In genomic region chr7:97407145-97407544, GRCm38 (mm10) we compare ENCODE assay signal across 25 mouse cellular contexts. TPM values are rescaled to one million over a fixed set of nuclear protein-coding genes. Genes with fewer than 3 reads are reported as not detected.
DNase-seq lines count a peak whose midpoint lies in the region; ATAC-seq and TF ChIP-seq lines count a peak whose summit lies in the region.
"Had no signal": no experiment of that assay in that cellular context is flagged by ENCODE, and none has a peak within 500 bp of the region (broad histone marks: within the 10 kb centered on the region; RNA-seq: fewer than 3 reads in every experiment).

No protein-coding gene starts in this region.

- no peaks in the 10 kb centered on the region for H3K4me1 ChIP-seq in embryonic facial prominence, embryonic 14.5 days (ENCODE audit: control insufficient read depth, insufficient read depth, low read length)
- no peaks in the 10 kb centered on the region for H3K4me1 ChIP-seq in embryonic facial prominence, embryonic 10.5 days
- no peaks in the 10 kb centered on the region for H3K4me1 ChIP-seq in lung, embryonic 14.5 days (ENCODE audit: insufficient read depth)
- H3K4me1 ChIP-seq in intestine, embryonic 16.5 days (ENCODE audit: control insufficient read depth, insufficient read depth, low read length): no peaks in the 10 kb centered on the region
- H3K4me1 ChIP-seq in stomach, embryonic 16.5 days (ENCODE audit: control insufficient read depth, insufficient read depth, low read length): 0 out of 2 replicates have a peak, but pooled peaks cover 8% of the 10 kb centered on the region
- H3K4me1 ChIP-seq: embryonic facial prominence, embryonic 12.5 days; hindbrain, embryonic 10.5 days had no signal

- 0 out of 2 replicates have a peak, but pooled peaks cover 4% of the 10 kb centered on the region for H3K9me3 ChIP-seq in embryonic facial prominence, embryonic 14.5 days (ENCODE audit: control insufficient read depth, low read length)
- H3K9me3 ChIP-seq in embryonic facial prominence, embryonic 10.5 days: peaks cover 7% of the 10 kb centered on the region
- H3K9me3 ChIP-seq in lung, embryonic 14.5 days (ENCODE audit: low read depth, low read length): no peaks in the 10 kb centered on the region
- no peaks in the 10 kb centered on the region for H3K9me3 ChIP-seq in intestine, embryonic 16.5 days (ENCODE audit: control insufficient read depth, low read length)
- no peaks in the 10 kb centered on the region; the same call in 1 of the 2 replicates for H3K9me3 ChIP-seq in stomach, embryonic 16.5 days (replicated peaks; ENCODE audit: control insufficient read depth, low read length)
- H3K9me3 ChIP-seq: heart, embryonic 15.5 days had no signal

- no peak overlapping the region for H3K4me3 ChIP-seq in embryonic facial prominence, embryonic 14.5 days (ENCODE audit: low read depth, low read length)
- H3K4me3 ChIP-seq in embryonic facial prominence, embryonic 10.5 days: no peak overlapping the region
- no peak overlapping the region for H3K4me3 ChIP-seq in lung, embryonic 14.5 days (ENCODE audit: low read depth, low read length)
- H3K4me3 ChIP-seq in intestine, embryonic 16.5 days (ENCODE audit: low read length): no peak overlapping the region
- H3K4me3 ChIP-seq in stomach, embryonic 16.5 days (replicated peaks; ENCODE audit: low read length): no peak overlapping the region
- no peak overlapping the region for H3K4me3 ChIP-seq in layer of hippocampus, adult 2 months
- H3K4me3 ChIP-seq: embryonic facial prominence, embryonic 12.5 days; forebrain, embryonic 12.5 days; heart, adult 2 months; heart, embryonic 15.5 days; hindbrain, embryonic 10.5 days had no signal

- no peak for TF ChIP-seq CTCF in lung, embryonic 14.5 days (IDR thresholded peaks at IDR 0.05; ENCODE audit: low read depth)
- TF ChIP-seq CTCF in layer of hippocampus, adult 2 months (conservative IDR thresholded peaks at IDR 0.05): no peak

- WGBS in embryonic facial prominence, embryonic 14.5 days: 82% methylated on average over 10 of the region's 10 CpGs
- 91% methylated on average over 10 of the region's 10 CpGs for WGBS in embryonic facial prominence, embryonic 10.5 days
- 56% methylated on average over 10 of the region's 10 CpGs for WGBS in lung, embryonic 14.5 days
- WGBS in intestine, embryonic 16.5 days: 64% methylated on average over 10 of the region's 10 CpGs
- WGBS in stomach, embryonic 16.5 days: 57% methylated on average over 10 of the region's 10 CpGs

- no peak overlapping the region for H3K4me2 ChIP-seq in embryonic facial prominence, embryonic 14.5 days (ENCODE audit: low read depth, low read length)
- H3K4me2 ChIP-seq in lung, embryonic 14.5 days: no peak overlapping the region
- no peak overlapping the region for H3K4me2 ChIP-seq in intestine, embryonic 16.5 days (ENCODE audit: low read depth, low read length)
- H3K4me2 ChIP-seq in stomach, embryonic 16.5 days (ENCODE audit: low read depth, low read length): no peak overlapping the region
- H3K4me2 ChIP-seq: embryonic facial prominence, embryonic 12.5 days; forebrain, embryonic 12.5 days; heart, embryonic 11.5 days; heart, embryonic 15.5 days had no signal

- no peak overlapping the region for H3K27ac ChIP-seq in embryonic facial prominence, embryonic 14.5 days (replicated peaks; ENCODE audit: low read depth, low read length)
- no peak overlapping the region for H3K27ac ChIP-seq in embryonic facial prominence, embryonic 10.5 days (replicated peaks)
- no peak overlapping the region for H3K27ac ChIP-seq in lung, embryonic 14.5 days (ENCODE audit: low read depth)
- H3K27ac ChIP-seq in intestine, embryonic 16.5 days (ENCODE audit: low read length): no peak overlapping the region
- H3K27ac ChIP-seq in stomach, embryonic 16.5 days (ENCODE audit: low read length): peak overlapping the region; percentile 42; the same call in 1 of the 2 replicates
- H3K27ac ChIP-seq in layer of hippocampus, adult 2 months: no peak overlapping the region
- H3K27ac ChIP-seq: embryonic facial prominence, embryonic 12.5 days; forebrain, embryonic 12.5 days; heart, adult 2 months; heart, embryonic 15.5 days; hindbrain, embryonic 10.5 days had no signal

- H3K36me3 ChIP-seq in embryonic facial prominence, embryonic 14.5 days (ENCODE audit: control insufficient read depth, insufficient read depth, low read length): peaks cover 45% of the 10 kb centered on the region
- H3K36me3 ChIP-seq in embryonic facial prominence, embryonic 10.5 days (replicated peaks): peaks cover 83% of the 10 kb centered on the region
- peaks cover 37% of the 10 kb centered on the region for H3K36me3 ChIP-seq in lung, embryonic 14.5 days (ENCODE audit: insufficient read depth)
- peaks cover 22% of the 10 kb centered on the region for H3K36me3 ChIP-seq in intestine, embryonic 16.5 days (ENCODE audit: control insufficient read depth, insufficient read depth, low read length)
- H3K36me3 ChIP-seq in stomach, embryonic 16.5 days (ENCODE audit: control insufficient read depth, insufficient read depth, low read length): peaks cover 25% of the 10 kb centered on the region

- H3K27me3 ChIP-seq in embryonic facial prominence, embryonic 14.5 days (replicated peaks; ENCODE audit: control insufficient read depth, insufficient read depth, low read length): no peaks in the 10 kb centered on the region
- no peaks in the 10 kb centered on the region for H3K27me3 ChIP-seq in embryonic facial prominence, embryonic 10.5 days (replicated peaks; ENCODE audit: low read depth, poor library complexity, severe bottlenecking)
- no peaks in the 10 kb centered on the region for H3K27me3 ChIP-seq in lung, embryonic 14.5 days (ENCODE audit: insufficient read depth, low read length)
- no peaks in the 10 kb centered on the region for H3K27me3 ChIP-seq in intestine, embryonic 16.5 days (replicated peaks; ENCODE audit: control insufficient read depth, insufficient read depth, low read length)
- no peaks in the 10 kb centered on the region for H3K27me3 ChIP-seq in stomach, embryonic 16.5 days (ENCODE audit: control insufficient read depth, insufficient read depth, low read length)
- H3K27me3 ChIP-seq: embryonic facial prominence, embryonic 12.5 days; forebrain, embryonic 12.5 days; heart, embryonic 15.5 days had no signal

- ATAC-seq in embryonic facial prominence, embryonic 14.5 days (ENCODE audit: low read depth): peak; percentile 45
- ATAC-seq in lung, embryonic 14.5 days (ENCODE audit: insufficient read depth): peak; percentile 86
- ATAC-seq in intestine, embryonic 16.5 days: peak; percentile 49
- ATAC-seq in stomach, embryonic 16.5 days (ENCODE audit: insufficient read depth, low FRiP score): peak; percentile 53; the same call in 1 of the 2 replicates
- ATAC-seq: CD4-positive, CD25-positive, alpha-beta regulatory T cell, adult 4 months; forebrain, embryonic 16.5 days had no signal

- H3K9ac ChIP-seq in embryonic facial prominence, embryonic 14.5 days (ENCODE audit: low read depth, low read length): no peak overlapping the region
- H3K9ac ChIP-seq in lung, embryonic 14.5 days: no peak overlapping the region; the same call in 1 of the 2 replicates
- no peak overlapping the region for H3K9ac ChIP-seq in intestine, embryonic 16.5 days (ENCODE audit: low read depth, low read length)
- no peak overlapping the region for H3K9ac ChIP-seq in stomach, embryonic 16.5 days (ENCODE audit: low read length)
- H3K9ac ChIP-seq: embryonic facial prominence, embryonic 12.5 days; forebrain, embryonic 12.5 days; heart, embryonic 15.5 days had no signal

- DNase-seq in embryonic facial prominence, embryonic 14.5 days (ENCODE audit: low spot score): no peak
- no peak for DNase-seq in embryonic facial prominence, embryonic 10.5 days (ENCODE audit: low spot score)
- peak; percentile 66 for DNase-seq in lung, embryonic 14.5 days
- DNase-seq in lung, postnatal 10 days: no peak
- no peak for DNase-seq in layer of hippocampus, adult 2 months (ENCODE audit: low spot score in 2 of 2)
- DNase-seq: adrenal gland, adult 8-10 months; adrenal gland, postnatal 36 days; B cell, adult 2 months; cerebellum, adult 11 months; cerebellum, adult 8-10 months; cerebellum, postnatal 14 days; embryo, embryonic 11 days; gastrocnemius, postnatal 14 days; heart, adult 2 months had no signal

RNA-seq across cellular contexts. Expression of gene Ndufc2, which starts 7.3 kb away (rescaled TPM):
- 363 and 429 TPM in 2 replicates for polyA plus RNA-seq in embryonic facial prominence, embryonic 14.5 days (2014; fragmentation: Nextera tagmentation; extraction: Ambion mirVana)
- 304 and 310 TPM in 2 replicates for polyA plus RNA-seq in embryonic facial prominence, embryonic 10.5 days (2016; fragmentation: Nextera tagmentation; extraction: Ambion mirVana)
- polyA plus RNA-seq in lung, embryonic 14.5 days (2014; fragmentation: Nextera tagmentation; extraction: Ambion mirVana): 345 and 369 TPM in 2 replicates
- polyA plus RNA-seq in intestine, embryonic 16.5 days (2015; fragmentation: Nextera tagmentation; extraction: Ambion mirVana): 377 and 385 TPM in 2 replicates
- polyA plus RNA-seq in stomach, embryonic 16.5 days (2015; fragmentation: Nextera tagmentation; extraction: Ambion mirVana): 292 and 373 TPM in 2 replicates
- total RNA-seq in layer of hippocampus, adult 2 months (2021): 100 to 1,000 TPM; 206 to 221 TPM

RNA-seq across cellular contexts. Expression of gene Thrsp, which starts 10.4 kb away (rescaled TPM):
- polyA plus RNA-seq in embryonic facial prominence, embryonic 14.5 days (2014; fragmentation: Nextera tagmentation; extraction: Ambion mirVana): 1.3 and 3.5 TPM in 2 replicates
- polyA plus RNA-seq in embryonic facial prominence, embryonic 10.5 days (2016; fragmentation: Nextera tagmentation; extraction: Ambion mirVana): 0.26 and 0.45 TPM in 2 replicates
- polyA plus RNA-seq in lung, embryonic 14.5 days (2014; fragmentation: Nextera tagmentation; extraction: Ambion mirVana): 0.58 and 0.61 TPM in 2 replicates
- 0.40 and 0.45 TPM in 2 replicates for polyA plus RNA-seq in intestine, embryonic 16.5 days (2015; fragmentation: Nextera tagmentation; extraction: Ambion mirVana)
- 1.2 and 4.1 TPM in 2 replicates for polyA plus RNA-seq in stomach, embryonic 16.5 days (2015; fragmentation: Nextera tagmentation; extraction: Ambion mirVana)
- total RNA-seq in layer of hippocampus, adult 2 months (2021): 10 to 100 TPM; 40.0 to 40.6 TPM
- total RNA-seq: common myeloid progenitor, adult 5-6 weeks had no signal
- polyA plus RNA-seq: G1E had no signal

RNA-seq across cellular contexts. Expression of gene Alg8, which starts 35.7 kb away (rescaled TPM):
- polyA plus RNA-seq in embryonic facial prominence, embryonic 14.5 days (2014; fragmentation: Nextera tagmentation; extraction: Ambion mirVana): 30.7 TPM in 2 replicates
- polyA plus RNA-seq in embryonic facial prominence, embryonic 10.5 days (2016; fragmentation: Nextera tagmentation; extraction: Ambion mirVana): 55.2 and 58.8 TPM in 2 replicates
- 42.4 and 45.1 TPM in 2 replicates for polyA plus RNA-seq in lung, embryonic 14.5 days (2014; fragmentation: Nextera tagmentation; extraction: Ambion mirVana)
- polyA plus RNA-seq in intestine, embryonic 16.5 days (2015; fragmentation: Nextera tagmentation; extraction: Ambion mirVana): 51.3 and 55.7 TPM in 2 replicates
- 38.5 and 42.5 TPM in 2 replicates for polyA plus RNA-seq in stomach, embryonic 16.5 days (2015; fragmentation: Nextera tagmentation; extraction: Ambion mirVana)
- total RNA-seq in layer of hippocampus, adult 2 months (2021): 10 to 100 TPM; 10.1 to 10.2 TPM

RNA-seq across cellular contexts. Expression of gene Kctd14, which starts 44.0 kb away (rescaled TPM):
- polyA plus RNA-seq in embryonic facial prominence, embryonic 14.5 days (2014; fragmentation: Nextera tagmentation; extraction: Ambion mirVana): 3.0 and 4.8 TPM in 2 replicates
- polyA plus RNA-seq in embryonic facial prominence, embryonic 10.5 days (2016; fragmentation: Nextera tagmentation; extraction: Ambion mirVana): 0.45 and 0.95 TPM in 2 replicates
- polyA plus RNA-seq in lung, embryonic 14.5 days (2014; fragmentation: Nextera tagmentation; extraction: Ambion mirVana): 3.1 and 4.2 TPM in 2 replicates
- 6.8 and 7.3 TPM in 2 replicates for polyA plus RNA-seq in intestine, embryonic 16.5 days (2015; fragmentation: Nextera tagmentation; extraction: Ambion mirVana)
- polyA plus RNA-seq in stomach, embryonic 16.5 days (2015; fragmentation: Nextera tagmentation; extraction: Ambion mirVana): 25.9 and 37.1 TPM in 2 replicates
- 1 to 10 TPM; 4.7 to 5.3 TPM for total RNA-seq in layer of hippocampus, adult 2 months (2021)
- polyA plus RNA-seq: G1E had no signal
